Mouse (Mus musculus): ENCODE measurements at regions not wholly inside any gene's neighbourhood (a gene's known extent, or its start where the extent isn't known, plus 50 kb on each side); places are given as distances from the start of the nearest gene placed in this dataset.

GRCm38 (mm10) chr4:5071243-5071642 lies 278.1 kb upstream of the Impad1 start:
- H3K27ac ChIP-seq (replicated peaks) = no peak overlapping the region
- no peaks in the 10 kb centered on the region for H3K36me3 ChIP-seq (replicated peaks)
- H3K9me3 ChIP-seq = no peaks in the 10 kb centered on the region
- H3K4me1 ChIP-seq = no peaks in the 10 kb centered on the region
- 91% methylated on average over 4 of the region's 4 CpGs for WGBS
- DNase-seq (ENCODE audit: low spot score) = no peak
- no peak overlapping the region for H3K4me3 ChIP-seq
- no peaks in the 10 kb centered on the region for H3K27me3 ChIP-seq (replicated peaks; ENCODE audit: low read depth, poor library complexity, severe bottlenecking)

- H3K27me3 ChIP-seq (replicated peaks; ENCODE audit: low read depth, poor library complexity, severe bottlenecking) = no peaks in the 10 kb centered on the region
- 73% methylated on average over 2 of the region's 2 CpGs for WGBS
- DNase-seq (ENCODE audit: low spot score) = no peak
- no peaks in the 10 kb centered on the region for H3K36me3 ChIP-seq (replicated peaks)
- H3K27ac ChIP-seq (replicated peaks) = no peak overlapping the region
- H3K9me3 ChIP-seq = 0 out of 2 replicates have a peak, but pooled peaks cover 2% of the 10 kb centered on the region
- no peaks in the 10 kb centered on the region for H3K4me1 ChIP-seq
- H3K4me3 ChIP-seq = no peak overlapping the region
Observed at GRCm38 (mm10) chr4:5059290-5059955, 266.3 kb upstream of the Impad1 start.

GRCm38 (mm10) chr4:5029929-5030328 lies 236.8 kb upstream of the Impad1 start:
- Histone ChIP-seq H3K4me1 (no peaks in the 10 kb centered on the region), H3K27ac (replicated peaks) (no peak overlapping the region), H3K9me3 (no peaks in the 10 kb centered on the region), H3K36me3 (replicated peaks) (no peaks in the 10 kb centered on the region), H3K27me3 (replicated peaks; ENCODE audit: low read depth, poor library complexity, severe bottlenecking) (no peaks in the 10 kb centered on the region), H3K4me3 (no peak overlapping the region)
- WGBS = 64% methylated on average over 2 of the region's 2 CpGs
- DNase-seq (ENCODE audit: low spot score) = no peak

GRCm38 (mm10) chr4:4987491-4987890 lies 194.3 kb upstream of the Impad1 start:
- Histone ChIP-seq H3K4me3 (no peak overlapping the region), H3K36me3 (replicated peaks) (no peaks in the 10 kb centered on the region), H3K27ac (replicated peaks) (no peak overlapping the region), H3K4me1 (no peaks in the 10 kb centered on the region), H3K9me3 (no peaks in the 10 kb centered on the region), H3K27me3 (replicated peaks; ENCODE audit: low read depth, poor library complexity, severe bottlenecking) (no peaks in the 10 kb centered on the region)
- WGBS = 88% methylated on average over 4 of the region's 4 CpGs
- DNase-seq (ENCODE audit: low spot score) = no peak

- H3K36me3 ChIP-seq (replicated peaks) = no peaks in the 10 kb centered on the region
- no peak overlapping the region for H3K4me3 ChIP-seq
- no peak for DNase-seq (ENCODE audit: low spot score)
- no peaks in the 10 kb centered on the region for H3K4me1 ChIP-seq
- WGBS = 71% methylated on average over 1 of the region's 1 CpGs
- no peaks in the 10 kb centered on the region for H3K9me3 ChIP-seq
- H3K27ac ChIP-seq (replicated peaks) = no peak overlapping the region
- no peaks in the 10 kb centered on the region for H3K27me3 ChIP-seq (replicated peaks; ENCODE audit: low read depth, poor library complexity, severe bottlenecking)
Observed at GRCm38 (mm10) chr4:4983474-4984194, 190.5 kb upstream of the Impad1 start.

- H3K9me3 ChIP-seq = no peaks in the 10 kb centered on the region
- 86% methylated on average over 2 of the region's 2 CpGs for WGBS
- no peak overlapping the region for H3K27ac ChIP-seq (replicated peaks)
- no peaks in the 10 kb centered on the region for H3K36me3 ChIP-seq (replicated peaks)
- DNase-seq (ENCODE audit: low spot score) = no peak
- no peaks in the 10 kb centered on the region for H3K27me3 ChIP-seq (replicated peaks; ENCODE audit: low read depth, poor library complexity, severe bottlenecking)
- H3K4me1 ChIP-seq = no peaks in the 10 kb centered on the region
- H3K4me3 ChIP-seq = no peak overlapping the region
Observed at GRCm38 (mm10) chr4:4971800-4972319, 178.7 kb upstream of the Impad1 start.

GRCm38 (mm10) chr4:4948956-4949355 lies 155.8 kb upstream of the Impad1 start:
- no peak for DNase-seq (ENCODE audit: low spot score)
- no peak overlapping the region for H3K27ac ChIP-seq (replicated peaks)
- no peaks in the 10 kb centered on the region for H3K27me3 ChIP-seq (replicated peaks; ENCODE audit: low read depth, poor library complexity, severe bottlenecking)
- H3K9me3 ChIP-seq = no peaks in the 10 kb centered on the region
- H3K4me1 ChIP-seq = no peaks in the 10 kb centered on the region
- WGBS = 80% methylated on average over 1 of the region's 1 CpGs
- H3K36me3 ChIP-seq (replicated peaks) = no peaks in the 10 kb centered on the region
- no peak overlapping the region for H3K4me3 ChIP-seq

GRCm38 (mm10) chr4:4944498-4944897 lies 151.3 kb upstream of the Impad1 start:
- Histone ChIP-seq H3K36me3 (replicated peaks) (no peaks in the 10 kb centered on the region), H3K4me3 (no peak overlapping the region), H3K27ac (replicated peaks) (no peak overlapping the region), H3K4me1 (no peaks in the 10 kb centered on the region), H3K27me3 (replicated peaks; ENCODE audit: low read depth, poor library complexity, severe bottlenecking) (no peaks in the 10 kb centered on the region), H3K9me3 (no peaks in the 10 kb centered on the region)
- no peak for DNase-seq (ENCODE audit: low spot score)

- Histone ChIP-seq H3K4me3 (no peak overlapping the region), H3K4me1 (no peaks in the 10 kb centered on the region), H3K9me3 (no peaks in the 10 kb centered on the region), H3K36me3 (replicated peaks) (no peaks in the 10 kb centered on the region), H3K27ac (replicated peaks) (no peak overlapping the region), H3K27me3 (replicated peaks; ENCODE audit: low read depth, poor library complexity, severe bottlenecking) (no peaks in the 10 kb centered on the region)
- no peak for DNase-seq (ENCODE audit: low spot score)
Observed at GRCm38 (mm10) chr4:4925741-4926140, 132.6 kb upstream of the Impad1 start.

GRCm38 (mm10) chr4:4920256-4920655 lies 127.1 kb upstream of the Impad1 start:
- H3K9me3 ChIP-seq = no peaks in the 10 kb centered on the region
- no peaks in the 10 kb centered on the region for H3K4me1 ChIP-seq
- H3K36me3 ChIP-seq (replicated peaks) = no peaks in the 10 kb centered on the region
- 76% methylated on average over 1 of the region's 1 CpGs for WGBS
- H3K27me3 ChIP-seq (replicated peaks; ENCODE audit: low read depth, poor library complexity, severe bottlenecking) = no peaks in the 10 kb centered on the region
- DNase-seq (ENCODE audit: low spot score) = no peak
- no peak overlapping the region for H3K4me3 ChIP-seq
- H3K27ac ChIP-seq (replicated peaks) = no peak overlapping the region

- DNase-seq (ENCODE audit: low spot score) = no peak
Observed at GRCm38 (mm10) chr4:4875257-4875656, 82.1 kb upstream of the Impad1 start.

GRCm38 (mm10) chr4:4858345-4858744 lies 65.2 kb upstream of the Impad1 start:
- Histone ChIP-seq H3K4me1 (no peaks in the 10 kb centered on the region), H3K9me3 (no peaks in the 10 kb centered on the region), H3K36me3 (replicated peaks) (no peaks in the 10 kb centered on the region), H3K4me3 (no peak overlapping the region), H3K27ac (replicated peaks) (no peak overlapping the region), H3K27me3 (replicated peaks; ENCODE audit: low read depth, poor library complexity, severe bottlenecking) (no peaks in the 10 kb centered on the region)
- DNase-seq (ENCODE audit: low spot score) = no peak
- WGBS = 75% methylated on average over 2 of the region's 2 CpGs

More at GRCm38 (mm10) chr4:4875257-4875656, 82.1 kb upstream of the Impad1 start:
- H3K9me3 ChIP-seq = no peaks in the 10 kb centered on the region
- no peaks in the 10 kb centered on the region for H3K36me3 ChIP-seq (replicated peaks)
- no peak overlapping the region for H3K27ac ChIP-seq (replicated peaks)
- no peaks in the 10 kb centered on the region for H3K27me3 ChIP-seq (replicated peaks; ENCODE audit: low read depth, poor library complexity, severe bottlenecking)
- H3K4me1 ChIP-seq = no peaks in the 10 kb centered on the region
- no peak overlapping the region for H3K4me3 ChIP-seq

Measured in embryonic facial prominence, embryonic 10.5 days (tissue).